Mouse (Mus musculus) hindbrain, embryonic 11.5 days (tissue): ENCODE results near the gene Rpgrip1l. TPM values are rescaled to one million over a fixed set of nuclear protein-coding genes. Genes with fewer than 3 reads are reported as not detected.

Experiments
- ATAC-seq: fragments of 200-750 bp; cut with Nextera tagmentation; 2 replicates; pipeline ENCODE4 v1.8.0; 2017; ENCODE audit warnings: mild to moderate bottlenecking, moderate TSS enrichment, moderate library complexity; ENCODE audit not compliant: low FRiP score
- DNase-seq: peaks from one replicate; pipeline ENCODE4 v3.0.0-alpha.2; 2015; ENCODE audit warnings: low spot score
- H3K27ac ChIP-seq: fragments of 300-500 bp; sonication (generic); 2 replicates; pipeline ENCODE4 v1.5.1; 2014; ENCODE audit warnings: mild to moderate bottlenecking, low read depth, low read length
- H3K27me3 ChIP-seq: fragments of 300-500 bp; sonication (generic); 2 replicates; pipeline ENCODE4 v1.6.1; 2014; ENCODE audit warnings: mild to moderate bottlenecking, low read length, moderate library complexity, mixed read lengths; ENCODE audit not compliant: control insufficient read depth, insufficient read depth
- H3K36me3 ChIP-seq: fragments of 300-500 bp; sonication (generic); 2 replicates; pipeline ENCODE4 v1.6.1; 2014; ENCODE audit warnings: mild to moderate bottlenecking, low read length, moderate library complexity, mixed read lengths; ENCODE audit not compliant: control insufficient read depth, insufficient read depth
- H3K4me1 ChIP-seq: fragments of 300-500 bp; sonication (generic); replicated peaks from 2 replicates; pipeline ENCODE4 v1.6.1; 2014; ENCODE audit warnings: low read length, mixed read lengths; ENCODE audit not compliant: control insufficient read depth, insufficient read depth
- H3K4me2 ChIP-seq: fragments of 300-500 bp; sonication (generic); replicated peaks from 2 replicates; pipeline ENCODE4 v1.6.1; 2014; ENCODE audit warnings: mild to moderate bottlenecking, low read depth, low read length
- H3K4me3 ChIP-seq: fragments of 300-500 bp; sonication (generic); 2 replicates; pipeline ENCODE4 v1.5.1; 2014; ENCODE audit warnings: low read depth, low read length
- H3K9ac ChIP-seq: fragments of 300-500 bp; sonication (generic); 2 replicates; pipeline ENCODE4 v1.6.1; 2014; ENCODE audit warnings: low read depth, low read length
- H3K9me3 ChIP-seq: fragments of 300-500 bp; sonication (generic); 2 replicates; pipeline ENCODE4 v1.6.1; 2016; ENCODE audit warnings: low read length; ENCODE audit not compliant: control insufficient read depth
- WGBS: fragments of 180-500 bp; shearing (Covaris S2); extraction: QIAGEN DNeasy Blood & Tissue Kit; methylation state at CpG from one replicate; pipeline ENCODE4 v1.1.7; 2014; 5-methylcytosine and 5-hydroxymethylcytosine counted together
- polyA plus RNA-seq: library from polyadenylated mRNA; unstranded; fragments of >200 nt; fragmentation: Nextera tagmentation; extraction: Ambion mirVana; gene quantifications from 2 replicates; pipeline ENCODE4 v1.2.1, GENCODE M21; 2014

Rpgrip1l gene
- polyA plus RNA-seq, 1 experiment from 2014 or later = 19.4 TPM

DNA sequence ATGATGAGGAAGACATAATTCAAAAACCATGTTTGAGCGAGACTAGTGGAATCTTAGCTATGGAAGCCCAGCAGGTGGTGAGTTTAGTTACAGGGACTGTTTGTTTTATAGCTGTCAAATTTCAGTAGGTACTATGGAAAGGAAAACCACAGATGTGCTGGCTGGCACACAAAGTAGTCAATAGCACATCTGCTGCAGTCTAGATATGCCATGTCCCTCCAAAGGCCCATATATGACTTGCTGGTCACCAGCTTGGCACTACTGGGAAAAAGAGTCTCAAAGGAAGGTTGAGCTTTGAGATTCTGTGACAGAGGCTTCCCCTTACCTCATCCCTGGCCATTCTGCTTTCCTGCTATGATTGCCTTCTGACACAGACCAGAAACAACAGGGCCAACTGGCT lies 70.3 kb downstream of the Rpgrip1l start:
- H3K9me3 ChIP-seq = no peaks in the 10 kb centered on the region
- H3K4me1 ChIP-seq = no peaks in the 10 kb centered on the region
- DNase-seq = no peak
- H3K4me2 ChIP-seq = no peak overlapping the region
- H3K27me3 ChIP-seq = no peaks in the 10 kb centered on the region
- WGBS = 76% methylated on average over 1 of the region's 1 CpGs
- no peaks in the 10 kb centered on the region for H3K36me3 ChIP-seq
- H3K27ac ChIP-seq = no peak overlapping the region
- H3K4me3 ChIP-seq = no peak overlapping the region
- no peak for ATAC-seq
- no peak overlapping the region for H3K9ac ChIP-seq

DNA sequence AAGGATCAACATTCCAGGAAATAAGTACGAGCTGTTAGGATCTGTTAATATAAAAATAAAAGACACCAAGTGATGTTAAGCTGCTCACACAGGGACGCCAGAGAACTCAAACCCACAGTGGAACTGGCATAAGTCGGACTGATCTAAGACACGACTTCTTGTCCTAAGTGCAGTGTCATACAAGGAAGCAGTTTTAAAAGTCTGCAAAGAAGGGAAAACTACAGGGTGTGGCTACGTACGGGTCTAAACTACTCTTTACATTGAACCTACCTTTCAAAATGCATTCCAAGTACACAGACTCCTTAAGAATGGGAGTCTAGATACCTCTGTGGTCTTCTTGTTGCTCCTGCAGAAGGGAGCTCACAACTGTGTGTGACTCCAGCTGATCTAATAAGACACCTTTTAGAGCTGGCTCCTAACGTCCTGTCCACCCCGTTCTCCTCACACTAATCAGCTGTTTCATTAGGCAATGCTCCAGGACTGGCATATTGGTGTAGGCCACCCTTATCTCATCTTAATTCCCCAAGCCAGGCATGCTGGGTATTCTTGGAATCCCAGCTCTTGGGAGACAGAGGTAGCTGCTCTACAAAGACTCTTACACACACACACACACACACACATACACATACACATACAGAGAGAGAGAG lies 71.1 kb downstream of the Rpgrip1l start:
- Histone ChIP-seq H3K4me3 (no peak overlapping the region), H3K9me3 (no peaks in the 10 kb centered on the region), H3K27ac (no peak overlapping the region), H3K27me3 (no peaks in the 10 kb centered on the region), H3K4me1 (no peaks in the 10 kb centered on the region), H3K4me2 (no peak overlapping the region), H3K36me3 (no peaks in the 10 kb centered on the region), H3K9ac (no peak overlapping the region)
- DNase-seq (no peak), ATAC-seq (no peak)
- WGBS = 88% methylated on average over 8 of the region's 8 CpGs

GRCm38 (mm10) chr8:91241371-91241770 lies 71.7 kb downstream of the Rpgrip1l start:
- DNase-seq (no peak), ATAC-seq (no peak)
- WGBS = 80% methylated on average over 5 of the region's 5 CpGs
- H3K36me3 ChIP-seq = no peaks in the 10 kb centered on the region
- no peak overlapping the region for H3K4me3 ChIP-seq
- H3K4me1 ChIP-seq = no peaks in the 10 kb centered on the region
- no peak overlapping the region for H3K4me2 ChIP-seq
- H3K27ac ChIP-seq = no peak overlapping the region
- H3K9ac ChIP-seq = no peak overlapping the region
- no peaks in the 10 kb centered on the region for H3K9me3 ChIP-seq
- H3K27me3 ChIP-seq = no peaks in the 10 kb centered on the region

DNA sequence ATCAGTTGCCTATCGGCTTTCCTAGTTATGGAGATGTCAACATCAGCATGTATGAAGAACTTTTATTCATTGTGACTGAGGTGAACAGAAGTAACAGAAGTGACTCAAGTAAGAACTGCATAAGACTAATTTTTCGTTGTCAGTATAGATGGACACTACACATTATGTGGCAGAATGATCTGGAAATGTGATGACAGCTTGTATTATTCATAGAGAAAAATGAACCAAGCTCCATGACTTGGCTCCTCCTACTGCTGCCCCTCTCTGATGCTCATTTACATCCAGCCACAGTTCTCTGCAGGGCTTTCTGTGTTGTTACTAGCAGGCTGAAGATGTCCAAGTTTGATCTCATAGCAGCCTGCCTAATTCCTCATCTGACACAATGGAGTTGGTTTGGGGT lies 75.9 kb downstream of the Rpgrip1l start:
- Histone ChIP-seq H3K9me3 (no peaks in the 10 kb centered on the region), H3K27ac (no peak overlapping the region), H3K4me2 (no peak overlapping the region), H3K9ac (no peak overlapping the region), H3K4me1 (no peaks in the 10 kb centered on the region), H3K36me3 (no peaks in the 10 kb centered on the region), H3K4me3 (no peak overlapping the region), H3K27me3 (no peaks in the 10 kb centered on the region)
- DNase-seq (no peak), ATAC-seq (no peak)
- 84% methylated on average over 2 of the region's 2 CpGs for WGBS

- DNase-seq (no peak), ATAC-seq (no peak)
- Histone ChIP-seq H3K4me2 (no peak overlapping the region), H3K27me3 (no peaks in the 10 kb centered on the region), H3K9me3 (no peaks in the 10 kb centered on the region), H3K9ac (no peak overlapping the region), H3K4me3 (no peak overlapping the region), H3K36me3 (no peaks in the 10 kb centered on the region), H3K27ac (no peak overlapping the region), H3K4me1 (no peaks in the 10 kb centered on the region)
- WGBS = 52% methylated on average over 2 of the region's 2 CpGs
Measured at GRCm38 (mm10) chr8:91234097-91234496, 79.0 kb downstream of the Rpgrip1l start.

DNA sequence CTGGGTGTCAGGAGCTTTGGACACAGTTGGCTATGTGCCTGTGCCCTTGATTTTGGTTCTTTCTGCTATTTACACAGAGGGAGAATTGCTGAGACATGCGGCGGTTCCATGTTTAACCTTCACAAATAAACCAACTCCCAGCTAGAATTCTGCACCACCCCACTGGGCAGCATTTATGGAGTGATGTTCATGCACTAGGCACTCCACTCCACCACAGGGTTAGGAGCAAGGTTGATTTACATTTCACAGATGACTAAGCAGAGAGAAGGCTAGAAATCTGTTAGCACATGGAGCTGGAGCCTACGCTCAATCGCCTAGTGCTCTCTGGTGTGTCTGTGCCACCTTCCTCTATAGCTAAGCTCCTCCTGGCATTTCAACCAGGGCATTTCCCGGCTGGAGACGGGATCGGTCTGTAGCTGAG lies 85.6 kb downstream of the Rpgrip1l start:
- H3K4me3 ChIP-seq = no peak overlapping the region
- H3K9ac ChIP-seq = no peak overlapping the region
- H3K4me1 ChIP-seq = no peaks in the 10 kb centered on the region
- DNase-seq (no peak), ATAC-seq (no peak)
- no peak overlapping the region for H3K4me2 ChIP-seq
- 92% methylated on average over 7 of the region's 7 CpGs for WGBS
- H3K9me3 ChIP-seq = no peaks in the 10 kb centered on the region
- H3K27ac ChIP-seq = no peak overlapping the region
- no peaks in the 10 kb centered on the region for H3K27me3 ChIP-seq
- H3K36me3 ChIP-seq = no peaks in the 10 kb centered on the region

- no peak overlapping the region for H3K4me3 ChIP-seq
- no peaks in the 10 kb centered on the region for H3K4me1 ChIP-seq
- no peaks in the 10 kb centered on the region for H3K36me3 ChIP-seq
- ATAC-seq (no peak), DNase-seq (no peak)
- no peaks in the 10 kb centered on the region for H3K27me3 ChIP-seq
- H3K9me3 ChIP-seq = no peaks in the 10 kb centered on the region
- 94% methylated on average over 7 of the region's 7 CpGs for WGBS
- no peak overlapping the region for H3K9ac ChIP-seq
- no peak overlapping the region for H3K27ac ChIP-seq
- no peak overlapping the region for H3K4me2 ChIP-seq
Measured at GRCm38 (mm10) chr8:91224227-91224626, 88.8 kb downstream of the Rpgrip1l start.

DNA sequence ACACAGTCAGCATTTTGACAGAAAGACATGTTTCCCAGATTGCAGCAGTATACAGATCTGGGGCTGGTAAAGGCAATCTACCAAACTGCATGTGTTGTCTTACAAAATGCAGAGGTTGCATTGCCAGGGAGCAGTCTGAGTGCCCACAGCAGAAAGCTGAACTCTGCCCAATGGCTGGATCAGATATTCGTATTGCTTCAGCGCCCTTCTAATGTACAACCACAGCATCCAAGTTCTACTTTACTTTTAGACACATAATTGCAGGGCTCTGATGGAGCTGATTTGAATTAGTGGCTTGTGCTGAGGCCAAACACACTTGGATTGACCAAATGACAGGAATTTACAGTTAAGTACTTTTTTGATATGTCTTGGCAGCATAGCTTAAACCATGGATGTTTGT lies 91.2 kb downstream of the Rpgrip1l start:
- Histone ChIP-seq H3K36me3 (no peaks in the 10 kb centered on the region), H3K4me2 (no peak overlapping the region), H3K4me1 (no peaks in the 10 kb centered on the region), H3K9me3 (no peaks in the 10 kb centered on the region), H3K27ac (no peak overlapping the region), H3K9ac (no peak overlapping the region), H3K4me3 (no peak overlapping the region), H3K27me3 (no peaks in the 10 kb centered on the region)
- DNase-seq = no peak
- no peak for ATAC-seq
- 94% methylated on average over 2 of the region's 2 CpGs for WGBS

- ATAC-seq = no peak
- DNase-seq = no peak
- Histone ChIP-seq H3K9me3 (no peaks in the 10 kb centered on the region), H3K4me1 (no peaks in the 10 kb centered on the region), H3K27ac (no peak overlapping the region), H3K9ac (no peak overlapping the region), H3K36me3 (no peaks in the 10 kb centered on the region), H3K27me3 (no peaks in the 10 kb centered on the region), H3K4me3 (no peak overlapping the region), H3K4me2 (no peak overlapping the region)
- WGBS = 93% methylated on average over 4 of the region's 4 CpGs
Measured at GRCm38 (mm10) chr8:91218271-91218670, 94.8 kb downstream of the Rpgrip1l start.
